Mouse (Mus musculus): ENCODE measurements around the gene Zfp319. TPM values are rescaled to one million over a fixed set of nuclear protein-coding genes. Genes with fewer than 3 reads are reported as not detected.
A peak's percentile ranks its signal among the peaks of the same experiment; 100 is the strongest.

Zfp319 gene
- polyA plus RNA-seq, 1 experiment: 3.9 TPM

DNA sequence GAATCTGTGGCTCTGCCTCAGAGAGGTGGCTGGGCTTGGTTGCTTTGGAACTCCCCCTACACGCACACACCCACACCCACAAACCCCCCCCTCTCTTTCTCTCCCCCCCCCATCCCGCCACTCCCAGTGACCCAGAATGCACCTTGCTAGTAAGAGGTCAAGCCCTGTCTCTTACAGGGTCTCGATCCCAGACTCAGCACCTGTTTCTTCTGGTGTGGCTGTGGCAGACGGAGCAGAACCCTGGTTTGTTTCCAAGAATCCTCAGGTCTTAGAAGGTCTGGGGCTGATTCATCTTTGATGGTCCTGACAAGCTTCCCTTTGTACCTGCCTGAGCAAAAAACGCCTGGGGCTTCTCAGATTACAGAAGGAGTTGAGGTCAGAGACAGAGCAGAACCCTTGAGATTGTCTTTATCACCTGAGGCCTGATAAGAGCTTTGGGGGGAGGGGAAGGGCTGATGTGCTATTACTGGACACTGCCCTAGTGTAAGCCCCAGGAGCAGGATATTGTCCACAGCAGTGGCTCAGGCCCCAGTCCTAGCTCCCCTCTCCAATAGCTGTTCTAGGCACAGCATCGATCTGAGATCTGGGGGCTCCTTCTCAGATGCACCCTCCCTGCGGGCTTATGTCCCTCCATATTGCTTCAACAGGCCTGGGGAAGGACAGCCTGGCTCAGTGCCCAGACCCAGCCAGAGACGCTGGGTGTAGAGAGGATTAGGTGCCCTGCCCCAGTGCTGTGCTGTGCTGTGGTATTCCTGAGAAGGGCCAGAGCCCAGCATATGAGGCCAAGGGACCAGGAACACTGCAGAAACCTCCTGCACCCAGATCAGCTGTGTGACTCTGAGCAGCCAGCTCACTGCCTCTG, 27.0 kb upstream of the Zfp319 start:
- Histone ChIP-seq H3K4me1 (ENCODE audit: control insufficient read depth, insufficient read depth, low read length) (no peaks in the 10 kb centered on the region), H3K27me3 (ENCODE audit: control insufficient read depth, insufficient read depth, low read length) (no peaks in the 10 kb centered on the region), H3K4me3 (ENCODE audit: control insufficient read depth, low read depth, low read length) (no peak overlapping the region), H3K27ac (ENCODE audit: control insufficient read depth, insufficient read depth, low read depth, low read length) (no peak overlapping the region), H3K36me3 (ENCODE audit: control insufficient read depth, insufficient read depth, low read length) (no peaks in the 10 kb centered on the region)
- TF ChIP-seq CTCF (IDR thresholded peaks at IDR 0.05; ENCODE audit: control insufficient read depth, insufficient read depth, insufficient replicate concordance, low read depth, low read length) (no peak), POLR2A (IDR thresholded peaks at IDR 0.05; ENCODE audit: control insufficient read depth, low read depth, low read length) (no peak)

DNA sequence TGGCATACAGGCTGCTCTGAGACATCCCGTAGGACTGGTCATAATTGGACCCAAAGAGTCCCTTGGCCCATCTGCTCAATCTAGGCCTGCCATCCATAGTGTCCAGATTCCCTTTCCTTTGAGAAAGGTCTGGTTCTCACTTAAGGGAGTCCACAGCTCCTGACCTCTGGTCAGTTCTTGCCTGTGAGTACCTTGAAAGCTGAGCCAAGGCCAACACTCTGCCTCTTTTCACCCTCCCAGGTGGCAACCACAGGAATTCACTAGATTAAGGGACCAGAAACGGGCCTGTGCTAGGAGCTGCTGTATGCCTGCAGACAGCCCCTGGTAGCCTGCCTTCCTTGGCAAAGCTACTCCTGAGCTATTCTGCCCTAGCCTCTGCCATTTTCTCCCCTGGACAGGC, 22.9 kb upstream of the Zfp319 start:
- no peak for TF ChIP-seq POLR2A (IDR thresholded peaks at IDR 0.05; ENCODE audit: control insufficient read depth, low read depth, low read length)
- no peak for TF ChIP-seq CTCF (IDR thresholded peaks at IDR 0.05; ENCODE audit: control insufficient read depth, insufficient read depth, insufficient replicate concordance, low read depth, low read length)
- Histone ChIP-seq H3K4me3 (ENCODE audit: control insufficient read depth, low read depth, low read length) (no peak overlapping the region), H3K4me1 (ENCODE audit: control insufficient read depth, insufficient read depth, low read length) (peaks cover 11% of the 10 kb centered on the region), H3K36me3 (ENCODE audit: control insufficient read depth, insufficient read depth, low read length) (no peaks in the 10 kb centered on the region), H3K27me3 (ENCODE audit: control insufficient read depth, insufficient read depth, low read length) (no peaks in the 10 kb centered on the region), H3K27ac (ENCODE audit: control insufficient read depth, insufficient read depth, low read depth, low read length) (no peak overlapping the region)

DNA sequence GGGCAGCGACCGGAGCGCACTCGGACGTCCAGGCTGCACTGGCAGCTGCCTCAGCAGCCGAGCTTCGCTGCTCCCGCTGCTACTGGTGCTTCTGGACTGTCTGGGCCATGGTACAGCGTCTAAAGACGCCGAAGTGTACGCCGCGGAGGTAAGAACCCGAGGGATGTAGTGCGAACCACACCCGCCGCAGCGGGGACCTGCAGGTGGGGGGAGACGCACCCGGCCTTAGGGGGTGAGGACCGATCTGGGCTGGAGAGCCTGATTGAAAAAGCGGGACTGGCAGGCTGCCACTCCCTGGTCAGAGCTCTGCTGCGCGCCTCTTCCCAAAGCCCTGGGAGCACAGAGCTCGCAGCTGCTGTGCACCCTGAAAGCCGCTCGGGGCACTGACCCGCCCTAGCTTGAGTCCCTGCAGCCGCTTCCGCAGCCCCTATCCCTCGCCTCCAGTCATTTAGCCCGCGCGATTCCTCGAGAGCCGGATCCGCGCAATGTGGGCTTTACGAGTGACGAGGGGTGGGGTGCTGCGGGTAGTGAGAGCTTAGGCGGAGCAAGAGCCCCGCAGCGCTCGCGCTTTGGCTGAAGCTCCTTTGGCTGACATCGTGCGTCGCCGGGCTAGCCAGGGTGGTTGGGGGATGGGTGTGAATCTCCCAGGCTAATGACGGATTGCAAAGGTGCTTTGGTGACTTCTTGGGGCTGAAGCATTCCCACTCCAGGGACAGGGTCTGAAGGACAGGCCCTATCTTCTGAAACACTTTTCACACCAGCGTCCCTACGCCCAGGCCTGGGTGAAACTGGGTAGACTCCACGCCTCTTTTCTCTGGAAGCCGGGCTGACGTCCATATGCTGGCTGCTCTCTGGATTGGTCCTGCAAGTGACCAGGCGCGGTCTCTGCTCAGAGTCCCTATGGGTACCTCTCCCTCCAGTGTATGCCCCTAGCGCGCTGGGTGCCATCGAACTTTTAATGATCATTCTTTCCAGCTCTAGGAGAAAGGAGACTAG, 21.4 kb upstream of the Zfp319 start:
- H3K27ac ChIP-seq (ENCODE audit: control insufficient read depth, insufficient read depth, low read depth, low read length): no peak overlapping the region
- no peaks in the 10 kb centered on the region for H3K36me3 ChIP-seq (ENCODE audit: control insufficient read depth, insufficient read depth, low read length)
- H3K4me1 ChIP-seq (ENCODE audit: control insufficient read depth, insufficient read depth, low read length): peaks cover 11% of the 10 kb centered on the region
- peak overlapping the region; percentile 18 for H3K4me3 ChIP-seq (ENCODE audit: control insufficient read depth, low read depth, low read length)
- H3K27me3 ChIP-seq (ENCODE audit: control insufficient read depth, insufficient read depth, low read length): no peaks in the 10 kb centered on the region
- TF ChIP-seq POLR2A (IDR thresholded peaks at IDR 0.05; ENCODE audit: control insufficient read depth, low read depth, low read length) (no peak), CTCF (IDR thresholded peaks at IDR 0.05; ENCODE audit: control insufficient read depth, insufficient read depth, insufficient replicate concordance, low read depth, low read length) (no peak)

DNA sequence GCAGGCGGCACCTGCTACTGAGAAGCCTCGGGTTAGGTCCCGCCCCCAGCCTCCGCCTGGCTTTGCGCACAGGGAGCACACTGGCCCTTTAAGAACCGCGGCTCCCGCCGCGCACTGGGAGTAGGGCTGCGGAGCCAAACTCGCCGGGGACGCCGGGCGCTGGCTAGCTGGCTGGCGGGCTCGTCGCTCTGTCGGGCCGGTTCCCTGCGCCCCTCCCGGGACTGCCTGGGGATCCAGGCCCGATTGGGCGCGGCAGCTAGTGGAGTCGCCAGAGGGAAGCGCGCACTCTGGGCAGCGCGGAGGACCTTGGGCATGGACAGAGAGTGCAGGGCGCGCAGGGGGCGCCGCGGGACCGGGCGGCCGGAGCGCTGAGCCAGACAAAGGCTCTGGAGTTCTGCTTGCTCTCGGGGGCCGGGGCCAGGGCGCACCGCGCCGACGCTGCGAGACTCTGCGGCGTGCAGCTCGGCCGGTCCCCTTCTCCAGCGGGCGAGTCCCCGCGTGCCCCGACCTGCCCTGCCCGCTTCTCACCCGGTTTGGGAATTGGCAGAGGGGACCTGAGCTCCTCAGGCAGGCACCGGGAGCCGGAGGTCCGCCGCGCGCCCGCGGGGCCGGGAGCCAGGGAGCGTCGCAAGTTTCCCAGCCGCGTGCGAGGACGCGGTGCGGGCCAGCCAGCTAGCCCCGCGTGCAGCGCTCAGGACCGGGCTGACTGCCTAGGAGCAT, 20.6 kb upstream of the Zfp319 start, which contains the start of gene Mmp15:
Mmp15 (plus strand) TSS at position 118 of the 720 bp plus-strand sequence.
- H3K4me1 ChIP-seq (ENCODE audit: control insufficient read depth, insufficient read depth, low read length): peaks cover 11% of the 10 kb centered on the region
- H3K36me3 ChIP-seq (ENCODE audit: control insufficient read depth, insufficient read depth, low read length): no peaks in the 10 kb centered on the region
- TF ChIP-seq POLR2A (IDR thresholded peaks at IDR 0.05; ENCODE audit: control insufficient read depth, low read depth, low read length) (no peak), CTCF (IDR thresholded peaks at IDR 0.05; ENCODE audit: control insufficient read depth, insufficient read depth, insufficient replicate concordance, low read depth, low read length) (no peak)
- H3K27me3 ChIP-seq (ENCODE audit: control insufficient read depth, insufficient read depth, low read length): no peaks in the 10 kb centered on the region
- H3K27ac ChIP-seq (ENCODE audit: control insufficient read depth, insufficient read depth, low read depth, low read length): no peak within 1 kb of the TSS
- H3K4me3 ChIP-seq (ENCODE audit: control insufficient read depth, low read depth, low read length): peak within 1 kb of the TSS; percentile 18

DNA sequence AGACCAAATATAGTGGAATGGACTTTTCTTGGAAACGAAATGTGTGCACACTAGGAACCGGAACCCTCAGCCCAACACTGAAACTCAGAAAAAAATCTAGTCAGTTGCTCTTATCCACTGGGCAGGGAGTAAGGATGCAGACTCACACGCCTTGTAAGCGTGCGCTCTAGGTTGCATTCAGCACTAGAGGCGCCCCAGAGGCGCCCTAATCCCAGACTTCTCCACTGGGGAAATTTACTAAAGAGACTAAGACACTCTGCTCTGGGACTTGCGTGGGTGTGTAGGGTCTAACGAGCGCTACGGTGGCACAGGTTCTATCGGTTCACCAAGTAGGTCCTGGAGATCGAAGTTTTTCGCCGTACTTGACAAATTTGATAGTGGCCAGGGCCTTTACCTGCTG, 19.7 kb upstream of the Zfp319 start:
- peaks cover 11% of the 10 kb centered on the region for H3K4me1 ChIP-seq (ENCODE audit: control insufficient read depth, insufficient read depth, low read length)

DNA sequence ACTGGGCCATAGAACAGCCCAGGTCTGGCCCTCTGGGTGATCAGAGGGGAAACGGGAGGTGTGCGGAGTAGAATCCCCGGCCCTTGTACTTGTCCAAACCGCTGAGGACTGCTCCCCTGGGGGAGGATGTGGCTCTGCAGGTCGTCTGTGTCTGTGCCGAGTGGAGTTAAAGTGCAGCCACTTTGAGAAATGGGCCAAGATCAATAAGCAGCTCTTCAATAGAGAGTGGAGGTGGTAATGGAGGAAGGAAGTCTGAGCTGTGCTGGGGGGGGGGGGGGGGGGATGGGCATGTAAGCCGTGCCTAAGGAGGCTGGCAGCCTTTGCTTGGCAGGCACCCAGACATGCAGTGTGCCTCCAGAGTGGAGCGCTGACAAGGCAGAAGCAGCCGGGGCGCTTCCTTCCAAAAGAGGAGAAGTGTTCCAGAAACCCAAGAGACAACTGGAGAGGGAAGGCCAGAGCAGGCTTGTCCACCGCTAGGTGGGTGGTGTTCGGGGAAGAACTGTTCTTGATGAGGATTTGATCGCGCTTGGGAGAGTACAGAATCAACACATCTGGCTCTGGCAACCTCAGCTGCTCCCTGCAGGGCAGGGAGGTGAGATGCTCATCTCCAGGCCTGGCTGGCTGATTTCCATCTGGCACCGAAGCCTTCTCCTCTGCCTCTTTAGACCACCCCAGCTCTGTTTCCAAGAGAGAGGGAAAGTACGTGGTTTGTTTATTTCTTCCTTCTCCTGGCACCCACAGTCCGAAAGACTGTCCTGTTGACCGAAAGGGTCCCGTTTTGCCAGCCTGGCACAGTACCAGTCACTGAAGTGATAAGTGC, 17.3 kb upstream of the Zfp319 start:
- no peak for TF ChIP-seq POLR2A (IDR thresholded peaks at IDR 0.05; ENCODE audit: control insufficient read depth, low read depth, low read length)
- no peak for TF ChIP-seq CTCF (IDR thresholded peaks at IDR 0.05; ENCODE audit: control insufficient read depth, insufficient read depth, insufficient replicate concordance, low read depth, low read length)
- Histone ChIP-seq H3K27ac (ENCODE audit: control insufficient read depth, insufficient read depth, low read depth, low read length) (no peak overlapping the region), H3K4me3 (ENCODE audit: control insufficient read depth, low read depth, low read length) (no peak overlapping the region), H3K4me1 (ENCODE audit: control insufficient read depth, insufficient read depth, low read length) (peaks cover 22% of the 10 kb centered on the region), H3K27me3 (ENCODE audit: control insufficient read depth, insufficient read depth, low read length) (no peaks in the 10 kb centered on the region), H3K36me3 (ENCODE audit: control insufficient read depth, insufficient read depth, low read length) (no peaks in the 10 kb centered on the region; the same call in none of the 2 replicates)

More for the DNA sequence above, 19.7 kb upstream of the Zfp319 start:
- TF ChIP-seq POLR2A (IDR thresholded peaks at IDR 0.05; ENCODE audit: control insufficient read depth, low read depth, low read length) (no peak), CTCF (IDR thresholded peaks at IDR 0.05; ENCODE audit: control insufficient read depth, insufficient read depth, insufficient replicate concordance, low read depth, low read length) (no peak)
- H3K27ac ChIP-seq (ENCODE audit: control insufficient read depth, insufficient read depth, low read depth, low read length): no peak overlapping the region
- no peak overlapping the region for H3K4me3 ChIP-seq (ENCODE audit: control insufficient read depth, low read depth, low read length)
- H3K27me3 ChIP-seq (ENCODE audit: control insufficient read depth, insufficient read depth, low read length): no peaks in the 10 kb centered on the region
- H3K36me3 ChIP-seq (ENCODE audit: control insufficient read depth, insufficient read depth, low read length): no peaks in the 10 kb centered on the region; the same call in 1 of the 2 replicates
